Mouse (Mus musculus): ENCODE data around the gene Gm27021. TPM values are rescaled to one million over a fixed set of nuclear protein-coding genes. Genes with fewer than 3 reads are reported as not detected.
"Not testable (repeated sequence)": the region's sequence is repeated elsewhere in the genome, so short reads cannot be mapped to it uniquely, and the experiment has no call there.

Gm27021 gene
- total RNA-seq, 2 experiments from 2014 or later, result not detected

GRCm38 (mm10) chr8:120686051-120686450, 18.2 kb upstream of the Gm27021 start:
- DNase-seq (ENCODE audit: low spot score in 2 of 2), result no peak

DNA sequence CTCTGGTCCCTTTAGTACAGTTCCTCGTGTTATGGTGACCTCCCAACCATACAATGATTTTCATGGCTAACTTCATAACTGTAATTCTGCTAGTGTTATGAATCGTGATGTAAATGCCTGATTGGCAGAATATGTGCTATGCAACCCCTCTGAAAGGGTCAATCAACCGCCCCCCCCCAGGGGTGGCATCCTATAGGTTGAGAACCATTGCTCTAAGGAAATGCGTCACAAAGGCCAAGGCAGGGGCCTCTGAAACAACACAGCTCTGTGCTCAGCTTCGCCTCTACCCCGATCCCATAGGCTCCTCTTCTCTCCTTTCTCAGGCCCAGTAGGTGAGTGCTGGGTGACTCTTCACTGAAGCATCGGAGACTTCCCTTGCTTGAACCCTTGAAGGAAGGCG, 17.7 kb upstream of the Gm27021 start:
- no peak for DNase-seq (ENCODE audit: low spot score in 2 of 2)

- peak; percentile 46 to 59 for DNase-seq (ENCODE audit: low spot score in 2 of 2)
Measured at GRCm38 (mm10) chr8:120685097-120685496, 17.2 kb upstream of the Gm27021 start.

DNA sequence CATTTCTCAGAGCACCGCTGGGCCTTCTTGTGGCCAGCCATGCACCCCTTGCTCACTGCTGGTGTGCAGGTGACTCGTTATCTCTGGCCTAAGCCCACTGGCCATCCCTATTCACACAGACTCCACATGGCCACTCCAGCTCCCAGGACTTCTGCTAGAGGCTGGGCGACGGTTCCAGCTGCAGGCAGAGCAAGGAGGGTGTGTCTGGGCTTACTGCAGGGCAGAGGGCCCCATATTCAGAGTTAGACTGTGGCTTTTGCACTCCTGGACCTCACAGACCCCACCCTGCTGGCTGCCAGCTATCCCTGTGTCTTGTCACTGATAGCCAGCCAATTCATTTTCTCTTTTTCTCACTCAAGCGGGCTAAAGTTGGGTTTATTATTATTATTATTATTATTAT, 16.2 kb upstream of the Gm27021 start:
- no peak for DNase-seq (ENCODE audit: low spot score in 2 of 2)

DNA sequence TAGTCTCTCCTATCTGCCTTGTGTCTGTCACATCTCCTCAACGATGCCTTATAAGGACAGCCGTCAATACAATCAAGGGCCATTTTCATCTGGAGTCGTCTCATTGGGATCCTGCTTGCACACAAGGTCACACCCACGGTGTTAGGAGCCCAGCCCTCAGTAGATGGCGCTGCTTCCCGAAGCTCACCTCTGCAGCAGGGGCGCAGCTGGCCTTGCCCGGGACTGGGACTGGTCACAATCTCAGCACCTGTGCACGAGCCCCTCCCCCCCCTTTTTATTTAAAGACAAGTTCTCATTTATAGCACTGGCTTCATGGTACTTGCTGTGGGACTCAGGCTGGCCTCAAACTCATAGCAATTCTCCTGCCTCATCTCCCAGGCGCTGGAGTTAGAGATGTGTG, 15.7 kb upstream of the Gm27021 start:
- DNase-seq (ENCODE audit: low spot score in 2 of 2), result peak; percentile 80 to 81

GRCm38 (mm10) chr8:120681113-120681512, 13.2 kb upstream of the Gm27021 start:
- no peak for DNase-seq (ENCODE audit: low spot score in 2 of 2)

- DNase-seq (ENCODE audit: low spot score in 2 of 2), result not testable (repeated sequence)
Measured at GRCm38 (mm10) chr8:120680405-120680804, 12.5 kb upstream of the Gm27021 start.

- no peak for DNase-seq (ENCODE audit: low spot score in 2 of 2)
Measured at GRCm38 (mm10) chr8:120679629-120680387, 11.9 kb upstream of the Gm27021 start.

GRCm38 (mm10) chr8:120678447-120678846, 10.6 kb upstream of the Gm27021 start:
- peak; percentile 83 to 89 for DNase-seq (ENCODE audit: low spot score in 2 of 2)

GRCm38 (mm10) chr8:120675718-120676117, 7.8 kb upstream of the Gm27021 start:
- DNase-seq (ENCODE audit: low spot score in 2 of 2), result no peak

- no peak for DNase-seq (ENCODE audit: low spot score in 2 of 2)
Measured at GRCm38 (mm10) chr8:120673298-120673697, 5.4 kb upstream of the Gm27021 start.

GRCm38 (mm10) chr8:120672626-120673229, 4.8 kb upstream of the Gm27021 start:
- DNase-seq (ENCODE audit: low spot score in 2 of 2), result no peak

DNA sequence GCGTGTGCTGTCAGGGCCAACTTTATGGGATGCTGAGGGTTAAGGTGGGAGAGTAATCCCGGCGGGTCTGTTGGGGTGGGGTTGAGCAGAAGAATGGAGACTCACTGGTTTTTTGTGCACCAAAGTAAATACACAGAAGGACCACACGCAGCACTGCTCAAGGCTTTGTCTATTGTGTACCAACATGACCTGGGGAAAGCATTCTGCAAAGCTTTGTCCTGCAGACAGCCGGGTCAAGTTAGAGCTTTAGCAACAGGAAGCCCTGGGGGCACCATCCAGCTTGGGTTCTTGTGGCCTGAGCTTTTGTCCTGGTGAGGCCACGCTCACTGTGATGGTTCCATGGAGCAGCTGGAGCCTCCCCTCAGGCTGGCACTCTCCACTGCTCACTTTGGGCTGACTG, 3.9 kb upstream of the Gm27021 start:
- DNase-seq (ENCODE audit: low spot score in 2 of 2), result no peak

DNA sequence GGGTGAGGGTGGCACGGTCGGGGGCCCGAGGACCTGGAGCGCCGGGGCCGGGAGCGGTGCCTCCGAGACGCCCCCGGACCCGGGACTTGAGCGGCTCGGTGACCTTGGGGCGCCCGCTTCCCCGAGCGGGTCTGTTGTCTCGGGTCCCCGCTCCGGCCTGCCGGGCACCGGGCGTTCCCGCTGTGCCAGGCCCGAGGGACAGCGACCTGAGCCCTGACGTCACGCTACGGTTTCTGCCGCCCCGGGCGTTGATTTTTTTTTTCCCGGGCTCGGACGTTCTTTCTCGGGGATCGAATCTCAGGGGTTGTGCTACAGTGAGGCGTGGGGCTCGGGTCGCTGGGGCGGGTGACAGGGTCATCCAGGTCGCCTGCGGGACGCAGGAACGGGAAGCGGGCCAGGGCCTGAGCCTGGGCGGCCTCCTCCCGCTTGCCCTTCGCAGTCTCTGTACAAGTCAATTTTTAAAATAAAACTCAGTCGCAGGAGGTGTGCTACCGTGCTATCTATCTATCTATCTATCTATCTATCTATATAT, 561 bp upstream of the Gm27021 start, which contains the start of gene Emc8:
Gene Emc8, minus strand, starts transcription at position 200 of the 532 bp plus-strand sequence.
- DNase-seq (ENCODE audit: low spot score in 2 of 2), result peak; percentile 35 to 52

DNA sequence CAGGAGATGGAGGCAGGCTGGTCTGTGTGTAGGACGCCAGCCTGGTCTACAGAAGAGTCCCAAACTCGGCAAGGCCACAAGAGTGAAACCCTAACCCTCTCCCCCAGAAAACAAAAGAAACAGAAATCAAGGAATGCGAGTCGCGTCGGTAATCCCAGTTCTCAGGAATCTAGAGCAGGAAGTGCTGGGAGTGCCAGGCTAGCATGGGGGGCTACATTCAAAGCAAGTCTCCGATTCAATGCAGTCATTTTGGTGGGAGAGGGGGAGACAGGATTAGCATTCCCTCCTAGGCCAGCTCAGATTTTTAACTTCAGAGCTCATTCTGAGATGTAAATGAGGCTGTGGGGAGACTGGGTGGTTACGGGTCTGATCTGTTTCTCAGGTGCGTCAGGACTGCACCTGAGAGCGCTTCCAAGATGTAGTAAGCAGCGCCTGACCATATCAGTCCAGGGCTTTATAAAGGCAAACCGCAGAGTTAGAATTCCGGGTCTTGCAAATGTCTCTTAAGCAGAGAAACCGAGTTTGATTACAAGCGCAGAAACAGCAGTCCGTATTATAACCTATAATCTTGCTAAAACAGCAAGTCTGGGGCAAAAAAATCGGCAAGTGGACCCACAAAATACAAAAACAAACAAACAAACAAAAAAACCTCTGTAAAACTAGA, 940 bp downstream of the Gm27021 start:
- no peak for DNase-seq (ENCODE audit: low spot score in 2 of 2)

- no peak for DNase-seq (ENCODE audit: low spot score in 2 of 2)
Measured at GRCm38 (mm10) chr8:120665726-120666455, 2.0 kb downstream of the Gm27021 start.

- no peak for DNase-seq (ENCODE audit: low spot score in 2 of 2)
Measured at GRCm38 (mm10) chr8:120664566-120664965, 3.3 kb downstream of the Gm27021 start.

DNA sequence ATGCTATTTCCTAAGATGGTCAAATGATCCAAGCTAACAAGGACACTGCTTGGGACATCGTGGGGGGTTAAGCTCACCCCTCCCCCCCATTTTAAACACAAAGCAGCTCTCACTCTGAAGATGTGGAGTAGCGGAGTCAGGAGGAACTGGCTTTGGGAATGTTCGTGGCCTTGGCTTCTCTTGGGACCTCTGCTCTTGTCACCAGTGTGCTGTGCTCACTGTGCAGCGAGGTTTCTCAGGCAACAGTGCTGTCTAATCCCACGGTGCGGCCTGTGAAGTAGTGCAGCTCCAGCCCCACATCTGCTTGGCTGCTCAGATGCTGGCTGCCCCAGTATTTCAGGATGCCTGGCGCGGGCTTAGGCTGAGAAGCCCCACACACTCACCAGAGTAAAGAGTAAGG, 10.5 kb downstream of the Gm27021 start:
- DNase-seq (ENCODE audit: low spot score in 2 of 2), result no peak

GRCm38 (mm10) chr8:120656322-120657052, 11.4 kb downstream of the Gm27021 start:
- DNase-seq (ENCODE audit: low spot score in 2 of 2), result no peak

- DNase-seq (ENCODE audit: low spot score in 2 of 2), result no peak
Measured at GRCm38 (mm10) chr8:120647532-120647931, 20.3 kb downstream of the Gm27021 start, which contains the start of gene 1190005I06Rik. Gene 1190005I06Rik, minus strand, starts transcription at chr8:120647632.
